In the genomic region with DNA sequence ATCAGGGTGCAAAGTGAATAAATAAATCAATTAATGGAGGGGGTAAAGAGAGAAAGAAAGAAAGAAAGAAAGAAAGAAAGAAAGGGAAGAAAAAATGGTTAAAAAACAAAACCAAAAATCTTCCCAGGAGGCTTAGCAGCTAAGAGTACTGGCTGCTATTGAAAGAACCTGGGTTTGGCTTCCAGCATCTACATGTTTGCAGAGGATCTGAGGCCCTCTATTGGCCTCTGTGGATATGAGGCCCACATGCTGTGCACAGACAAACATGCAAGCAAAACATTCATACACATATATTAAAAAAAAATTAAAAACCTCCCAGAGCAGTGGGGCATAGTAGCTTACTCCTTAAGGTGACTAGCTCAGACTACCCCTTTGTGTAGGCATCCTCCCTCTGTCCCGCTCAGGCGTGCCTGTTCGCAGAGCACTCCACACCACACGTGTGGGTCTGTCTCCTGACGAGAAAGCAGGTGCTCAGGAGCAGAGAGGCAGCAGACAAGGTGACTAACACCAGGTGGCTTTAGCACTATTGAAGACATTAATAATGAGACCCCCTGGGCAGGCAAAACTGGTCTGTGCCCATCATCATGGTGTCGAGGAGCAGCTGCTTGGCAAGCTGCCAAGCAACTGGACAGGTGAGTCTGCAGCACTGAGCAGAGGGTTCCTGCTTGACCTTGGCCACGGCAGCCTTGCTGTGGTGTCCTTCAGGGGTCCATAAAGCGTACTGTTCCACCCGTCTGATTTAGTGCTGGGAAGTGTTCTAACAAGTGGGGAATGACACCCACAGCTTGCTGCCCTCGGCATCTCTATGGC, we compare ENCODE assay signal across 10 mouse cellular contexts. TPM values are rescaled to one million over a fixed set of nuclear protein-coding genes. Genes with fewer than 3 reads are reported as not detected.
DNase-seq lines count a peak whose midpoint lies in the region; ATAC-seq and TF ChIP-seq lines count a peak whose summit lies in the region.
"Had no signal": no experiment of that assay in that cellular context is flagged by ENCODE, and none has a peak within 500 bp of the region (broad histone marks: within the 10 kb centered on the region; RNA-seq: fewer than 3 reads in every experiment).

No protein-coding gene starts in this region.

- peak; percentile 55 for DNase-seq in forebrain, embryonic 14.5 days (ENCODE audit: low spot score)
- peak; percentile 29 for DNase-seq in 416B (ENCODE audit: low read depth)
- DNase-seq in liver, postnatal 0 days: no peak
- no peak for DNase-seq in thymus, postnatal 25 days
- no peak for DNase-seq in thymus, postnatal 10 days (ENCODE audit: low spot score in 2 of 2)
- no peak for DNase-seq in urinary bladder, adult 2 months (ENCODE audit: low spot score)
- DNase-seq: cerebellum, adult 11 months had no signal

- peaks cover 31% of the 10 kb centered on the region; the same call in 1 of the 2 replicates for H3K4me1 ChIP-seq in forebrain, embryonic 14.5 days (ENCODE audit: control insufficient read depth, insufficient read depth, low read length)
- peaks cover 31% of the 10 kb centered on the region for H3K4me1 ChIP-seq in forebrain, embryonic 12.5 days
- peaks cover 39% of the 10 kb centered on the region for H3K4me1 ChIP-seq in hindbrain, embryonic 16.5 days (ENCODE audit: control insufficient read depth, insufficient read depth, low read depth, low read length)
- H3K4me1 ChIP-seq in liver, postnatal 0 days (ENCODE audit: insufficient read depth): peaks cover 12% of the 10 kb centered on the region; the same call in 1 of the 2 replicates

- H3K9ac ChIP-seq in forebrain, embryonic 14.5 days (ENCODE audit: low read length): no peak overlapping the region
- H3K9ac ChIP-seq in forebrain, embryonic 12.5 days: no peak overlapping the region
- H3K9ac ChIP-seq in hindbrain, embryonic 16.5 days (ENCODE audit: low read depth, low read length): no peak overlapping the region
- no peak overlapping the region for H3K9ac ChIP-seq in liver, postnatal 0 days (replicated peaks)

- peak; percentile 52; the same call in 1 of the 2 replicates for ATAC-seq in forebrain, embryonic 14.5 days
- no peak for ATAC-seq in forebrain, embryonic 12.5 days (ENCODE audit: low FRiP score)
- peak; percentile 65 for ATAC-seq in hindbrain, embryonic 16.5 days
- ATAC-seq in liver, postnatal 0 days: no peak
- ATAC-seq: CD4-positive, CD25-positive, alpha-beta regulatory T cell, adult 4 months had no signal

- WGBS in forebrain, embryonic 14.5 days: 65% methylated on average over 10 of the region's 10 CpGs
- WGBS in forebrain, embryonic 12.5 days: 74% methylated on average over 10 of the region's 10 CpGs
- WGBS in hindbrain, embryonic 16.5 days: 55% methylated on average over 10 of the region's 10 CpGs
- 84% methylated on average over 10 of the region's 10 CpGs for WGBS in liver, postnatal 0 days (ENCODE audit: insufficient replicate concordance)

- no peaks in the 10 kb centered on the region for H3K27me3 ChIP-seq in forebrain, embryonic 14.5 days (replicated peaks; ENCODE audit: control insufficient read depth, insufficient read depth, low read length)
- no peaks in the 10 kb centered on the region for H3K27me3 ChIP-seq in forebrain, embryonic 12.5 days
- no peaks in the 10 kb centered on the region for H3K27me3 ChIP-seq in hindbrain, embryonic 16.5 days (replicated peaks; ENCODE audit: control insufficient read depth, insufficient read depth, low read length)
- H3K27me3 ChIP-seq in liver, postnatal 0 days (ENCODE audit: insufficient read depth, low read length): no peaks in the 10 kb centered on the region

- TF ChIP-seq CTCF in liver, postnatal 0 days (IDR thresholded peaks at IDR 0.05; ENCODE audit: low read depth): peak; percentile 24

- no peak for TF ChIP-seq EP300 in liver, postnatal 0 days (IDR thresholded peaks at IDR 0.05; ENCODE audit: low read depth)

- H3K4me2 ChIP-seq in forebrain, embryonic 14.5 days (ENCODE audit: low read length): no peak overlapping the region
- H3K4me2 ChIP-seq in forebrain, embryonic 12.5 days: no peak overlapping the region
- H3K4me2 ChIP-seq in hindbrain, embryonic 16.5 days (ENCODE audit: low read length): no peak overlapping the region
- no peak overlapping the region for H3K4me2 ChIP-seq in liver, postnatal 0 days (ENCODE audit: low read depth, low read length)

- H3K4me3 ChIP-seq in forebrain, embryonic 14.5 days (ENCODE audit: low read depth, low read length): no peak overlapping the region
- H3K4me3 ChIP-seq in forebrain, embryonic 12.5 days (replicated peaks): no peak overlapping the region
- no peak overlapping the region for H3K4me3 ChIP-seq in hindbrain, embryonic 16.5 days (ENCODE audit: low read length)
- H3K4me3 ChIP-seq in liver, postnatal 0 days (ENCODE audit: low read depth, low read length): no peak overlapping the region

- H3K27ac ChIP-seq in forebrain, embryonic 14.5 days (ENCODE audit: low read depth, low read length): peak overlapping the region; percentile 23; the same call in 1 of the 2 replicates
- no peak overlapping the region for H3K27ac ChIP-seq in forebrain, embryonic 12.5 days
- H3K27ac ChIP-seq in hindbrain, embryonic 16.5 days (ENCODE audit: low read depth, low read length): peak overlapping the region; percentile 61
- H3K27ac ChIP-seq in liver, postnatal 0 days (ENCODE audit: low read depth): no peak overlapping the region

- H3K9me3 ChIP-seq in forebrain, embryonic 14.5 days (replicated peaks; ENCODE audit: control insufficient read depth, low read length): no peaks in the 10 kb centered on the region
- H3K9me3 ChIP-seq in forebrain, embryonic 12.5 days: no peaks in the 10 kb centered on the region
- H3K9me3 ChIP-seq in hindbrain, embryonic 16.5 days (ENCODE audit: control insufficient read depth, low read length): no peaks in the 10 kb centered on the region
- H3K9me3 ChIP-seq in liver, postnatal 0 days (ENCODE audit: low read length): no peaks in the 10 kb centered on the region

- H3K36me3 ChIP-seq in forebrain, embryonic 14.5 days (ENCODE audit: control insufficient read depth, insufficient read depth, low read length): no peaks in the 10 kb centered on the region
- no peaks in the 10 kb centered on the region for H3K36me3 ChIP-seq in forebrain, embryonic 12.5 days (replicated peaks)
- H3K36me3 ChIP-seq in hindbrain, embryonic 16.5 days (ENCODE audit: control insufficient read depth, insufficient read depth, low read length): no peaks in the 10 kb centered on the region
- H3K36me3 ChIP-seq in liver, postnatal 0 days (replicated peaks; ENCODE audit: insufficient read depth, low read length): no peaks in the 10 kb centered on the region

RNA-seq across cellular contexts. Expression of a gene that starts 33.2 kb away (rescaled TPM):
- 23.0 and 31.6 TPM in 2 replicates for polyA plus RNA-seq in forebrain, embryonic 14.5 days (2014; fragmentation: Nextera tagmentation; extraction: Ambion mirVana)
- polyA plus RNA-seq in forebrain, embryonic 12.5 days (2016; fragmentation: Nextera tagmentation; extraction: Ambion mirVana): 31.3 and 32.6 TPM in 2 replicates
- 69.2 and 79.3 TPM in 2 replicates for polyA plus RNA-seq in hindbrain, embryonic 16.5 days (2015; fragmentation: Nextera tagmentation; extraction: Ambion mirVana)
- 3.0 and 3.6 TPM in 2 replicates for polyA plus RNA-seq in liver, postnatal 0 days (2015; fragmentation: Nextera tagmentation; extraction: Ambion mirVana)
- polyA plus RNA-seq in urinary bladder, adult 2 months (2012; rRNA removed): 71.5 and 86.7 TPM in 2 replicates

RNA-seq across cellular contexts. Expression of a gene that starts 33.7 kb away (rescaled TPM):
- 5.9 and 7.0 TPM in 2 replicates for polyA plus RNA-seq in forebrain, embryonic 14.5 days (2014; fragmentation: Nextera tagmentation; extraction: Ambion mirVana)
- 3.0 and 3.2 TPM in 2 replicates for polyA plus RNA-seq in forebrain, embryonic 12.5 days (2016; fragmentation: Nextera tagmentation; extraction: Ambion mirVana)
- 6.0 and 7.8 TPM in 2 replicates for polyA plus RNA-seq in hindbrain, embryonic 16.5 days (2015; fragmentation: Nextera tagmentation; extraction: Ambion mirVana)
- 0.54 and 0.56 TPM in 2 replicates for polyA plus RNA-seq in liver, postnatal 0 days (2015; fragmentation: Nextera tagmentation; extraction: Ambion mirVana)
- 2.3 and 2.7 TPM in 2 replicates for polyA plus RNA-seq in urinary bladder, adult 2 months (2012; rRNA removed)

Comparison
In these comparisons a context has a peak if more than half of its experiments do, and no peak if none do; other contexts are left out.
1. ATAC-seq: peak in forebrain, embryonic 14.5 days (single experiment) and hindbrain, embryonic 16.5 days (single experiment); none in forebrain, embryonic 12.5 days (single experiment) and liver, postnatal 0 days (single experiment).
2. H3K27ac ChIP-seq: peak in forebrain, embryonic 14.5 days (single experiment) and hindbrain, embryonic 16.5 days (single experiment); none in forebrain, embryonic 12.5 days (single experiment) and liver, postnatal 0 days (single experiment).
3. DNase-seq: peak in forebrain, embryonic 14.5 days (single experiment) and 416B (single experiment); none in liver, postnatal 0 days (single experiment), thymus, postnatal 25 days (single experiment), thymus, postnatal 10 days (0 of 2) and urinary bladder, adult 2 months (single experiment).